Mouse (Mus musculus) MEL (cell line): ENCODE measurements at regions not wholly inside any gene's neighbourhood (a gene's known extent, or its start where the extent isn't known, plus 50 kb on each side); places are given as distances from the start of the nearest gene placed in this dataset.

Experiments used
- DNase-seq: peaks from one replicate; pipeline ENCODE4 v3.0.0; 2011; ENCODE audit warnings: low read depth, low spot score
- H3K27ac ChIP-seq: 2 replicates; pipeline ENCODE4 v1.5.1; 2012; ENCODE audit warnings: low read depth, mild to moderate bottlenecking, control low read depth, low read length, moderate library complexity; ENCODE audit not compliant: control insufficient read depth
- H3K27me3 ChIP-seq, 2 experiments: fragments of 150-350 bp in 1 of 2; sonication (generic) in 1 of 2; 2 replicates each; pipeline ENCODE4 v1.6.1; 2012; ENCODE audit warnings: low read length in 2 of 2, mild to moderate bottlenecking in 2 of 2, improper control_type of control experiment in 1 of 2, moderate library complexity in 1 of 2; ENCODE audit not compliant: insufficient read depth in 2 of 2, control insufficient read depth in 1 of 2
- H3K36me3 ChIP-seq, 2 experiments: 2 replicates each; pipeline ENCODE4 v1.6.1; 2012 to 2014; ENCODE audit warnings: low read length in 2 of 2, improper control_type of control experiment in 1 of 2, inconsistent platforms in 1 of 2, mild to moderate bottlenecking in 1 of 2; ENCODE audit not compliant: insufficient read depth in 2 of 2, control insufficient read depth in 1 of 2
- H3K4me1 ChIP-seq, 2 experiments: fragments of 150-350 bp in 1 of 2; sonication (generic) in 1 of 2; 2 replicates each; pipeline ENCODE4 v1.6.1; 2012; ENCODE audit warnings: low read length in 2 of 2, improper control_type of control experiment in 1 of 2, mild to moderate bottlenecking in 1 of 2; ENCODE audit not compliant: insufficient read depth in 2 of 2, control insufficient read depth in 1 of 2
- H3K4me3 ChIP-seq, 2 experiments: fragments of 150-350 bp in 1 of 2; sonication (generic) in 1 of 2; 2 replicates each; pipeline ENCODE4 v1.5.1; 2012; ENCODE audit warnings: low read depth in 2 of 2, low read length in 2 of 2, mild to moderate bottlenecking in 2 of 2, moderate library complexity in 2 of 2, control low read depth in 1 of 2, improper control_type of control experiment in 1 of 2; ENCODE audit not compliant: control insufficient read depth in 1 of 2, insufficient read depth in 1 of 2
- H3K79me2 ChIP-seq: 2 replicates; pipeline ENCODE4 v1.6.1; 2012; ENCODE audit warnings: mild to moderate bottlenecking, low read length, moderate library complexity; ENCODE audit not compliant: control insufficient read depth, poor library complexity, insufficient read depth
- H3K9ac ChIP-seq: 2 replicates; pipeline ENCODE4 v1.6.1; 2012; ENCODE audit warnings: low read depth, mild to moderate bottlenecking, control low read depth, low read length, moderate library complexity; ENCODE audit not compliant: control insufficient read depth, poor library complexity, severe bottlenecking
- H3K9me3 ChIP-seq: fragments of 150-350 bp; sonication (generic); replicated peaks from 2 replicates; pipeline ENCODE4 v1.6.1; 2012; ENCODE audit warnings: mild to moderate bottlenecking, low read length, improper control_type of control experiment, moderate library complexity; ENCODE audit not compliant: insufficient read depth
- CHD1 ChIP-seq: IDR thresholded peaks from 2 replicates; pipeline ENCODE4 v1.6.1; 2012; ENCODE audit warnings: low read depth, mild to moderate bottlenecking, inconsistent platforms, low read length, improper control_type of control experiment
- CTCF ChIP-seq, 3 experiments: IDR thresholded peaks in 2 of 3; conservative IDR thresholded peaks in 1 of 3; 2 replicates each; pipeline ENCODE4 v1.5.1; 2011 to 2012; ENCODE audit warnings: low read length in 3 of 3, low read depth in 2 of 3, mild to moderate bottlenecking in 2 of 3, improper control_type of control experiment in 1 of 3, inconsistent platforms in 1 of 3, mixed read lengths in 1 of 3, moderate library complexity in 1 of 3; ENCODE audit not compliant: control insufficient read depth in 1 of 3, insufficient read depth in 1 of 3, poor library complexity in 1 of 3, severe bottlenecking in 1 of 3
- E2F4 ChIP-seq: IDR thresholded peaks from 2 replicates; pipeline ENCODE4 v1.6.1; 2011; ENCODE audit warnings: low read depth, low read length, improper control_type of control experiment, borderline replicate concordance
- EP300 ChIP-seq, 2 experiments: IDR thresholded peaks; 2 replicates each; pipeline ENCODE4 v1.6.1; 2011; ENCODE audit warnings: improper control_type of control experiment in 2 of 2, low read length in 2 of 2, low read depth in 1 of 2, mild to moderate bottlenecking in 1 of 2
- HCFC1 ChIP-seq: IDR thresholded peaks from 2 replicates; pipeline ENCODE4 v1.6.1; 2012; ENCODE audit warnings: low read depth, mild to moderate bottlenecking, inconsistent platforms, low read length, improper control_type of control experiment, moderate library complexity
- MAZ ChIP-seq: IDR thresholded peaks from 2 replicates; pipeline ENCODE4 v1.6.1; 2012; ENCODE audit warnings: low read depth, mild to moderate bottlenecking, inconsistent platforms, low read length, improper control_type of control experiment
- MEF2A ChIP-seq: IDR thresholded peaks from 2 replicates; pipeline ENCODE4 v1.6.1; 2014; ENCODE audit warnings: low read depth, mild to moderate bottlenecking, inconsistent platforms, low read length, improper control_type of control experiment; ENCODE audit not compliant: poor library complexity, insufficient replicate concordance, severe bottlenecking; ENCODE audit errors: extremely low read depth
- MXI1 ChIP-seq: IDR thresholded peaks from 2 replicates; pipeline ENCODE4 v1.6.1; 2011; ENCODE audit warnings: mild to moderate bottlenecking, low read depth, low read length, improper control_type of control experiment
- POLR2A ChIP-seq, 2 experiments: IDR thresholded peaks; 2 replicates each; pipeline ENCODE4 v1.6.1; 2011 to 2012; ENCODE audit warnings: low read length in 2 of 2, mild to moderate bottlenecking in 2 of 2, control low read depth in 1 of 2, improper control_type of control experiment in 1 of 2, low read depth in 1 of 2, moderate library complexity in 1 of 2; ENCODE audit not compliant: control insufficient read depth in 1 of 2, insufficient read depth in 1 of 2, poor library complexity in 1 of 2
- POLR2AphosphoS5 ChIP-seq: IDR thresholded peaks from 2 replicates; pipeline ENCODE4 v1.6.1; 2012; ENCODE audit warnings: low read depth, borderline replicate concordance, mild to moderate bottlenecking, inconsistent platforms, low read length, moderate library complexity, mixed read lengths
- RAD21 ChIP-seq: IDR thresholded peaks from 2 replicates; pipeline ENCODE4 v1.6.1; 2011; ENCODE audit warnings: mild to moderate bottlenecking, low read depth, low read length, improper control_type of control experiment
- SMC3 ChIP-seq: IDR thresholded peaks from 2 replicates; pipeline ENCODE4 v1.6.1; 2011; ENCODE audit warnings: low read depth, low read length, improper control_type of control experiment
- TAL1 ChIP-seq: IDR thresholded peaks from 2 replicates; pipeline ENCODE4 v1.6.1; 2012; ENCODE audit warnings: mild to moderate bottlenecking, inconsistent platforms, low read length, moderate library complexity, mixed read lengths
- TBP ChIP-seq: IDR thresholded peaks from 2 replicates; pipeline ENCODE4 v1.8.0; 2011; ENCODE audit warnings: low read depth, low read length, improper control_type of control experiment
- TCF12 ChIP-seq: IDR thresholded peaks from 2 replicates; pipeline ENCODE4 v1.6.1; 2014; ENCODE audit warnings: low read depth, mild to moderate bottlenecking, inconsistent platforms, low read length, improper control_type of control experiment, moderate library complexity
- UBTF ChIP-seq: IDR thresholded peaks from 2 replicates; pipeline ENCODE4 v1.6.1; 2012; ENCODE audit warnings: low read depth, mild to moderate bottlenecking, inconsistent platforms, low read length, improper control_type of control experiment, moderate library complexity, borderline replicate concordance; ENCODE audit not compliant: insufficient read depth
- ZC3H11A ChIP-seq: IDR thresholded peaks from 2 replicates; pipeline ENCODE4 v1.6.1; 2012; ENCODE audit warnings: low read depth, mild to moderate bottlenecking, inconsistent platforms, low read length, improper control_type of control experiment
- ZKSCAN1 ChIP-seq: IDR thresholded peaks from 2 replicates; pipeline ENCODE4 v1.6.1; 2012; ENCODE audit warnings: low read depth, mild to moderate bottlenecking, inconsistent platforms, low read length, improper control_type of control experiment, moderate library complexity
- ZNF384 ChIP-seq: IDR thresholded peaks from 2 replicates; pipeline ENCODE4 v1.6.1; 2012; ENCODE audit warnings: low read depth, mild to moderate bottlenecking, inconsistent platforms, low read length, improper control_type of control experiment

GRCm38 (mm10) chr2:17943506-17943905 is 53.3 kb downstream of the H2al2a start:
- H3K79me2 ChIP-seq: no peaks in the 10 kb centered on the region
- no peaks in the 10 kb centered on the region for H3K27me3 ChIP-seq
- H3K36me3 ChIP-seq: no peaks in the 10 kb centered on the region
- no peaks in the 10 kb centered on the region for H3K9me3 ChIP-seq
- no peak overlapping the region for H3K4me3 ChIP-seq
- no peak overlapping the region for H3K9ac ChIP-seq
- TF ChIP-seq POLR2A (IDR thresholded peaks at IDR 0.05; ENCODE audit: control insufficient read depth in 1 of 2, insufficient read depth in 1 of 2, low read depth in 1 of 2, low read length in 2 of 2, poor library complexity in 1 of 2) (no peak), HCFC1 (no peak), EP300 (IDR thresholded peaks at IDR 0.05; ENCODE audit: low read depth in 1 of 2, low read length in 2 of 2) (no peak)
- H3K27ac ChIP-seq: no peak overlapping the region
- no peaks in the 10 kb centered on the region for H3K4me1 ChIP-seq
- DNase-seq: no peak

- no peaks in the 10 kb centered on the region for H3K4me1 ChIP-seq
- peak; percentile 69 for DNase-seq
- no peaks in the 10 kb centered on the region for H3K9me3 ChIP-seq
- H3K27me3 ChIP-seq: no peaks in the 10 kb centered on the region
- no peaks in the 10 kb centered on the region for H3K36me3 ChIP-seq
- no peak overlapping the region for H3K4me3 ChIP-seq
- peak; percentile 77 for TF ChIP-seq RAD21
- TF ChIP-seq TBP: 0 out of 2 replicates have a peak, but pooled peaks have one; percentile 43
- TF ChIP-seq SMC3: peak; percentile 75
- TF ChIP-seq ZC3H11A: peak; percentile 69
- TF ChIP-seq CTCF (IDR thresholded peaks at IDR 0.05 in 2 of 3, conservative IDR thresholded peaks at IDR 0.05 in 1 of 3; ENCODE audit: control insufficient read depth in 1 of 3, insufficient read depth in 1 of 3, low read depth in 2 of 3, low read length in 3 of 3, poor library complexity in 1 of 3, severe bottlenecking in 1 of 3): peak; percentile 30 to 72 (median 67); a peak in 5 of 6 replicates
- TF ChIP-seq MEF2A: no peak
- TF ChIP-seq, all 39 proteins: peak for 5
- H3K79me2 ChIP-seq: no peaks in the 10 kb centered on the region
- no peak overlapping the region for H3K27ac ChIP-seq
- no peak overlapping the region for H3K9ac ChIP-seq
Observed at GRCm38 (mm10) chr2:17942528-17943387, 54.0 kb downstream of the H2al2a start.

DNA sequence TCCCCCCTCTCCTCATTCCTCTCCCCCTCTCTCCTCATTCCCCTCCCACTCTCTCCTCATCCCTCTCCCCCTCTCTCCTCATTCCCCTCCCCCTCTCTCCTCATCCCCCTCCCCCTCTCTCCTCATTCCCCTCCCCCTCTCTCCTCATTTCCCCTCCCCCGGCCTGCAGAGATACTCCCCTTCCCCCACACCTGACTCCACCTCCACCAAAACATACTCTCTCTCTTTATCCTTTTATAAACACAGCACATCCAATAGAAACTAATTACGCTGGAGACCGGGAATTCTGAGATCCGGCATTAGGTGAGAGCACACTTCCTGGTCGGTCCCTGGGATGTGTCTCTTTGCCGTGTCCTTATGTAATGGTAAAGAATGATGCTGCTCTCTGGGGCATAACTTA is 54.8 kb downstream of the H2al2a start:
- Histone ChIP-seq H3K4me3 (no peak overlapping the region), H3K36me3 (no peaks in the 10 kb centered on the region), H3K27me3 (no peaks in the 10 kb centered on the region), H3K9ac (no peak overlapping the region), H3K9me3 (no peaks in the 10 kb centered on the region), H3K4me1 (no peaks in the 10 kb centered on the region), H3K27ac (no peak overlapping the region), H3K79me2 (no peaks in the 10 kb centered on the region)
- DNase-seq: no peak
- TF ChIP-seq ZNF384 (no peak), CHD1 (no peak), POLR2AphosphoS5 (no peak), POLR2A (IDR thresholded peaks at IDR 0.05; ENCODE audit: control insufficient read depth in 1 of 2, insufficient read depth in 1 of 2, low read depth in 1 of 2, low read length in 2 of 2, poor library complexity in 1 of 2) (no peak), MXI1 (no peak), ZC3H11A (no peak), ZKSCAN1 (no peak), CTCF (IDR thresholded peaks at IDR 0.05 in 2 of 3, conservative IDR thresholded peaks at IDR 0.05 in 1 of 3; ENCODE audit: control insufficient read depth in 1 of 3, insufficient read depth in 1 of 3, low read depth in 2 of 3, low read length in 3 of 3, poor library complexity in 1 of 3, severe bottlenecking in 1 of 3) (no peak), MEF2A (no peak), TAL1 (no peak), TCF12 (no peak), UBTF (no peak), MAZ (no peak), TBP (no peak), E2F4 (no peak)
- TF ChIP-seq, all 39 proteins: peak for 0
